Mouse (Mus musculus) spleen, adult 2 months (tissue): ENCODE measurements around the gene Col4a6. TPM values are rescaled to one million over a fixed set of nuclear protein-coding genes. Genes with fewer than 3 reads are reported as not detected.

ENCODE experiments used
- DNase-seq, 2 experiments: peaks; one replicate each; pipeline versions ENCODE4 v3.0.0 to v3.0.0-alpha.2; 2012 to 2021; ENCODE audit warnings: low spot score in 2 of 2, low read depth in 1 of 2
- H3K27ac ChIP-seq: fragments of 200-500 bp; 2 replicates; pipeline ENCODE4 v1.5.1; 2012; ENCODE audit warnings: low read length, inconsistent platforms; ENCODE audit not compliant: insufficient read depth
- H3K27me3 ChIP-seq: fragments of 200-500 bp; 2 replicates; pipeline ENCODE4 v1.6.1; 2012; ENCODE audit warnings: mild to moderate bottlenecking, moderate library complexity, low read length, inconsistent platforms; ENCODE audit not compliant: control insufficient read depth, insufficient read depth
- H3K36me3 ChIP-seq: fragments of 200-500 bp; 2 replicates; pipeline ENCODE4 v1.6.1; 2012; ENCODE audit warnings: mild to moderate bottlenecking, low read length, inconsistent platforms; ENCODE audit not compliant: control insufficient read depth, insufficient read depth
- H3K4me1 ChIP-seq: fragments of 200-500 bp; 2 replicates; pipeline ENCODE4 v1.6.1; 2011; ENCODE audit warnings: inconsistent platforms; ENCODE audit not compliant: control insufficient read depth, insufficient read depth, insufficient read length
- H3K4me3 ChIP-seq: fragments of 200-500 bp; 2 replicates; pipeline ENCODE4 v1.5.1; 2011; ENCODE audit warnings: mild to moderate bottlenecking, inconsistent platforms; ENCODE audit not compliant: insufficient read depth, insufficient read length; ENCODE audit errors: extremely low read depth
- CTCF ChIP-seq: fragments of 200-500 bp; IDR thresholded peaks from 2 replicates; pipeline ENCODE4 v1.5.1; 2011; ENCODE audit warnings: mild to moderate bottlenecking, inconsistent platforms; ENCODE audit not compliant: insufficient read depth, insufficient read length, insufficient replicate concordance; ENCODE audit errors: extremely low read depth
- POLR2A ChIP-seq: fragments of 200-500 bp; IDR thresholded peaks from 2 replicates; pipeline ENCODE4 v1.6.1; 2011; ENCODE audit warnings: low read depth, low read length, inconsistent platforms
- WGBS: fragments of 180-500 bp; shearing (Covaris S2); methylation state at CpG from one replicate; pipeline ENCODE4 v1.1.7; 2018; 5-methylcytosine and 5-hydroxymethylcytosine counted together
- polyA plus RNA-seq: library from polyadenylated mRNA; depleted of rRNA; stranded (reverse); fragments of >200 nt; gene quantifications from 2 replicates; pipeline ENCODE4 v1.2.3, GENCODE M21; 2012; rRNA removed

Gene Col4a6
- polyA plus RNA-seq, 1 experiment = 0.09 TPM

DNA sequence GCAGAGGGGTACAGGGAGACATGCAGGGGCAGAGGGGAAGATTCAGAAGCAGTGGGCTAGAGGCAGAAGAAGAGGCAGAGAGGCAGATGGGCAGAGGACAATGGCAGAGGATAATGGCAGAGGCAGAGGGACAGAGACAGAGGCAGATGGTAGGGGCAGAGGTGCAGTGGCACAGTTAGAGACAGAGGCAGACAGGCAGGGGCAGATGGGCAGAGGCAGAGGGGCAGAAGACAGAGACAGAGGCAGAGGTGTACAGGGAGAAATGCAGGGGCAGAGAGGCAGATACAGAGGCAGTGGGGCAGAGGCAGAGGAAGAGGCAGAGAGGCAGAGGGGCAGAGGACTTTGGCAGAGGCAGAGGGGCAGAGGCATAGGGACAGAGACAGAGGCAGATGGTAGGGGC lies 322.7 kb downstream of the Col4a6 start:
- Histone ChIP-seq H3K27ac (no peak overlapping the region), H3K27me3 (no peaks in the 10 kb centered on the region), H3K4me3 (no peak overlapping the region), H3K4me1 (no peaks in the 10 kb centered on the region), H3K36me3 (no peaks in the 10 kb centered on the region; the same call in 1 of the 2 replicates)
- TF ChIP-seq POLR2A (no peak), CTCF (no peak)
- DNase-seq = no peak

DNA sequence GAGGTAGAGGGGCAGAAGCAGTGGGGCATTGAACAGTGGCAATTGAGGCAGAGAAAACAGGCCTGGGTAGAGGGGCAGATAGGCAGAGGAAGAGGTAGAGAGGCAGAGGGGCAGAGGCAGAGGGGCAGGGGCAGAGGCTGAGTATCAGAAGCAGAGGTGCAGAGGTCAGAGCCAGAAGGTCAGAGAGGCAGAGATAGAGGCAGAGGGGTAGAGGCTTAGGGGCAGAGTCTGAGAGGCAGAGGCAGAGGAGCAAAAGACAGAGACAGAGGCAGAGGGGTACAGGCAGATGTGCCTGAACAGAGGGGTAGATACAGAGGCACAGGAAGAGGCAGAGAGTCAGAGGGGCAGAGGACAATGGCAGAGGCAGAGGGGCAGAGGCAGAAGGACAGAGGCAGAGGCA lies 323.6 kb downstream of the Col4a6 start:
- H3K36me3 ChIP-seq = no peaks in the 10 kb centered on the region; the same call in 1 of the 2 replicates
- DNase-seq = no peak
- TF ChIP-seq POLR2A (no peak), CTCF (no peak)
- H3K27ac ChIP-seq = no peak overlapping the region
- H3K4me3 ChIP-seq = no peak overlapping the region
- no peaks in the 10 kb centered on the region for H3K4me1 ChIP-seq
- H3K27me3 ChIP-seq = no peaks in the 10 kb centered on the region

DNA sequence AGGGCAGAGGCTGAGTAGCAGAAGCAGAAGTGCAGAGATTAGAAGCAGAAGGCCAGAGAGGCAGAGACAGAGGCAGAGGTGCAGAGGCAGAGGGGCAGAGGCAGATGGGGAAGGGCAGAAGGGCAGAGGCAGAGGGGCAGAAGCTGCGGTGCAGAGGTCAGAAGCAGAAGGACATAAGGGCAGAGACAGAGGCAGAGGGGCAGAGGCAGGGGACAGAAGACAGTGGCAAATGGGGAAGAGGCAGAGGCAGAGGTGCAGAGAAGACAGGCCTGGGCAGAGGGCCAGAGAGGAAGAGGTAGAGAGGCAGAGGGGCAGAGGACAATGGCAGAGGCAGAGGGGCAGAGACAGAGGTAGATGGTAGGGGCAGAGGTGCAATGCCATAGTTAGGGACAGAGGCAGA lies 324.2 kb downstream of the Col4a6 start:
- Histone ChIP-seq H3K4me3 (no peak overlapping the region), H3K36me3 (no peaks in the 10 kb centered on the region; the same call in 1 of the 2 replicates), H3K4me1 (no peaks in the 10 kb centered on the region), H3K27me3 (no peaks in the 10 kb centered on the region), H3K27ac (no peak overlapping the region)
- DNase-seq = no peak
- no peak for TF ChIP-seq POLR2A
- TF ChIP-seq CTCF = no peak
- 50% methylated on average over 1 of the region's 1 CpGs for WGBS

Other genes with a start within 250 kb of the Col4a6 start
- gene Col4a5, start 1.3 kb upstream of the Col4a6 start, polyA plus RNA-seq = 0.58 and 0.81 TPM in 2 replicates